Mouse (Mus musculus) liver, adult 2 months (tissue): ENCODE results near the gene Akr1b7.

Experiments used
- CTCF ChIP-seq: fragments of 200-500 bp; IDR thresholded peaks from 2 replicates; pipeline ENCODE4 v1.5.1; 2011; ENCODE audit warnings: low read depth, low read length, control low read depth
- POLR2A ChIP-seq: fragments of 200-500 bp; IDR thresholded peaks from 2 replicates; pipeline ENCODE4 v1.6.1; 2011; ENCODE audit warnings: low read length, control low read depth; ENCODE audit not compliant: insufficient read depth; ENCODE audit errors: extremely low read depth

- peak; percentile 75 for TF ChIP-seq CTCF
- no peak for TF ChIP-seq POLR2A
These were observed 35.8 kb downstream of the Akr1b7 start for GRCm38 (mm10) chr6:34447961-34448360.
